Mouse (Mus musculus) B cell, adult (primary cell): ENCODE measurements around the gene Cyp4a12a. TPM values are rescaled to one million over a fixed set of nuclear protein-coding genes. Genes with fewer than 3 reads are reported as not detected.

Source experiments
- total RNA-seq: library from RNA; stranded (reverse); gene quantifications from 4 replicates; pipeline ENCODE4 v1.2.4, GENCODE M21; 2023; ENCODE audit not compliant: inconsistent age

The Cyp4a12a gene
- total RNA-seq, result not detected in 4 replicates

GRCm38 (mm10) chr4:115298746-115299145, at the start of gene Cyp4a12a:
Cyp4a12a (plus strand) TSS chr4:115299046.

Other genes starting within 250 kb of the Cyp4a12a start
- 0.45 to 0.60 TPM in 2 of 4 replicates, not detected in the others for gene Tal1, start 242.6 kb upstream of the Cyp4a12a start, total RNA-seq
- gene Pdzk1ip1, start 210.3 kb upstream of the Cyp4a12a start, total RNA-seq, result not detected in 4 replicates
- not detected in 4 replicates for gene Cyp4x1, start 164.8 kb upstream of the Cyp4a12a start, total RNA-seq
- gene Cyp4a29, start 57.0 kb upstream of the Cyp4a12a start, total RNA-seq, result not detected in 4 replicates
- gene Cyp4a12b, start 112.6 kb downstream of the Cyp4a12a start, total RNA-seq, result not detected in 4 replicates
- gene Cyp4a30b, start 153.6 kb downstream of the Cyp4a12a start, total RNA-seq, result not detected in 4 replicates
- not detected in 4 replicates for gene Cyp4a14, start 197.1 kb downstream of the Cyp4a12a start, total RNA-seq
- not detected in 4 replicates for gene Cyp4a10, start 219.2 kb downstream of the Cyp4a12a start, total RNA-seq